Mouse (Mus musculus): ENCODE results near the gene Gm8180. TPM values are rescaled to one million over a fixed set of nuclear protein-coding genes. Genes with fewer than 3 reads are reported as not detected.
"Not testable (repeated sequence)": the region's sequence is repeated elsewhere in the genome, so short reads cannot be mapped to it uniquely, and the experiment has no call there.

Gm8180 gene
- polyA plus RNA-seq, 1 experiment from 2014 or later = not detected

DNA sequence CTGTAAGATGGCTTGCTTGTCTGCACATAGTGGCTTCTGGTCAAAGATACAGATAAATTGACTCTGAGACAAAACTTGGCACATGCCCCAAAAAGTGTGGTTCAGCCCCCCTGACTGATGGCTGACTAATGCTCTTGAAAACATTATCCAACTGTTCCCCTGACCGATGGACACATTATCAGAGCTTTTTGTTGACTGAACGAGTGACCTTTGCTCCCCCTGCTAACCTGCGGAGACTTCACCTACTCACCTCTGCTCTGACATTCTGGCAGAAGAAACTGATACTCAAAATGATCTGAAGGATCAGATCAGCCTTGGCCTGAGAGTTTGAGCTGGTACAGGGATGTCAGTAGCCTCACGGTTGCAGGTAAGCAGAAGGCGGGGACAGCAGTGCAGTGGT is 9.3 kb upstream of the Gm8180 start:
- not testable (repeated sequence) for H3K27ac ChIP-seq (ENCODE audit: low read depth, low read length); H3K4me2 ChIP-seq (ENCODE audit: low read depth); ATAC-seq (ENCODE audit: insufficient read depth, low FRiP score, low TSS enrichment); H3K4me3 ChIP-seq (ENCODE audit: low read depth, low read length); H3K4me1 ChIP-seq (ENCODE audit: control insufficient read depth, insufficient read depth, low read length); H3K27me3 ChIP-seq (ENCODE audit: control insufficient read depth, insufficient read depth, low read length); H3K9ac ChIP-seq (ENCODE audit: low read length); H3K9me3 ChIP-seq (ENCODE audit: control insufficient read depth, low read length); DNase-seq (ENCODE audit: low spot score); H3K36me3 ChIP-seq (ENCODE audit: control insufficient read depth, insufficient read depth, low read length)
- WGBS = 78% methylated on average over 5 of the region's 5 CpGs

DNA sequence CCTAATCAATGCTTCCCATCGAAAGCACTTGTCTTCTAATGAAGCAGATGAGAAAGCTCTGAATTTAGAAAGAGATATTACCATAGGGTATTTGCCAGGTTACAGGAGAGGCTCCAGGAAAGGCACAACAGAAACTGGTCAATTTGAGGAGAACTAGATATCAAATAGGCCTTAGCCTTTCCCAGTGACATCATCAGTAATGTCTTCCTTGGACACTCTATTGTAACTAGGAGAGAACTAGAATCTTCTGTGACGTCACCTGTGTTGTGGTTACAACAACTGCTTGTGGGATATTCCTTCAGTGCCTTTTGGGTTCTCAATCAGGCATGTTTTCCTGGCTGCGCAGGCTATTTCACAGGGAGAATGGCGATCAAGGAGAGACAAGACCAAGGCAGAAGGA is 37.0 kb downstream of the Gm8180 start, which contains the start of gene Gm6526:
Gm6526 (plus strand) TSS at position 301 of the 400 bp plus-strand sequence.
- H3K36me3 ChIP-seq (ENCODE audit: control insufficient read depth, insufficient read depth, low read length); H3K27me3 ChIP-seq (ENCODE audit: control insufficient read depth, insufficient read depth, low read length); DNase-seq (ENCODE audit: low spot score); H3K4me1 ChIP-seq (ENCODE audit: control insufficient read depth, insufficient read depth, low read length); H3K4me2 ChIP-seq (ENCODE audit: low read depth); H3K4me3 ChIP-seq (ENCODE audit: low read depth, low read length); H3K9me3 ChIP-seq (ENCODE audit: control insufficient read depth, low read length); ATAC-seq (ENCODE audit: insufficient read depth, low FRiP score, low TSS enrichment); H3K27ac ChIP-seq (ENCODE audit: low read depth, low read length); H3K9ac ChIP-seq (ENCODE audit: low read length): not testable (repeated sequence)
- WGBS = 90% methylated on average over 4 of the region's 4 CpGs

Other genes with a start within 250 kb of the Gm8180 start
- gene Gm5799, start 241.2 kb downstream of the Gm8180 start, polyA plus RNA-seq (2014; fragmentation: Nextera tagmentation; extraction: Ambion mirVana) = not detected in 2 replicates
- not detected in 2 replicates for gene Gm17654, start 205.6 kb downstream of the Gm8180 start, polyA plus RNA-seq (2014; fragmentation: Nextera tagmentation; extraction: Ambion mirVana)
- gene Gm10375, start 176.7 kb downstream of the Gm8180 start, polyA plus RNA-seq (2014; fragmentation: Nextera tagmentation; extraction: Ambion mirVana) = not detected in 2 replicates
- gene Gm8165, start 107.5 kb downstream of the Gm8180 start, polyA plus RNA-seq (2014; fragmentation: Nextera tagmentation; extraction: Ambion mirVana) = not detected in 2 replicates
- gene Gm7324, start 86.9 kb downstream of the Gm8180 start, polyA plus RNA-seq (2014; fragmentation: Nextera tagmentation; extraction: Ambion mirVana) = 2.1 and 2.7 TPM in 2 replicates
- gene Gm16506, start 57.3 kb downstream of the Gm8180 start, polyA plus RNA-seq (2014; fragmentation: Nextera tagmentation; extraction: Ambion mirVana) = not detected in 2 replicates
- gene Gm6526, start 36.9 kb downstream of the Gm8180 start, polyA plus RNA-seq (2014; fragmentation: Nextera tagmentation; extraction: Ambion mirVana) = not detected in 2 replicates
- not detected in 2 replicates for gene Ear1, start 90.8 kb upstream of the Gm8180 start, polyA plus RNA-seq (2014; fragmentation: Nextera tagmentation; extraction: Ambion mirVana)
- gene Ear10, start 138.8 kb upstream of the Gm8180 start, polyA plus RNA-seq (2014; fragmentation: Nextera tagmentation; extraction: Ambion mirVana) = not detected in 2 replicates
- gene Gm8113, start 140.6 kb upstream of the Gm8180 start, polyA plus RNA-seq (2014; fragmentation: Nextera tagmentation; extraction: Ambion mirVana) = 6.7 and 7.4 TPM in 2 replicates
- gene Ang5, start 172.3 kb upstream of the Gm8180 start, polyA plus RNA-seq (2014; fragmentation: Nextera tagmentation; extraction: Ambion mirVana) = not detected in 2 replicates
- not detected in 2 replicates for gene Ang6, start 217.5 kb upstream of the Gm8180 start, polyA plus RNA-seq (2014; fragmentation: Nextera tagmentation; extraction: Ambion mirVana)